Mouse (Mus musculus) liver, adult 2 months (tissue): ENCODE measurements around the gene Adarb1. TPM values are rescaled to one million over a fixed set of nuclear protein-coding genes. Genes with fewer than 3 reads are reported as not detected.

Experiments
- DNase-seq: peaks from one replicate; pipeline ENCODE4 v3.0.0-alpha.2; 2011; ENCODE audit warnings: low read depth, low spot score; ENCODE audit errors: extremely low read depth
- H3K27ac ChIP-seq: fragments of 200-500 bp; replicated peaks from 2 replicates; pipeline ENCODE4 v1.5.1; 2012; ENCODE audit warnings: low read depth, mild to moderate bottlenecking, control low read depth, inconsistent platforms, low read length; ENCODE audit not compliant: insufficient read depth
- H3K27me3 ChIP-seq: fragments of 200-500 bp; 2 replicates; pipeline ENCODE4 v1.6.1; 2012; ENCODE audit warnings: mild to moderate bottlenecking, moderate library complexity, low read length, inconsistent platforms; ENCODE audit not compliant: control insufficient read depth, insufficient read depth
- H3K36me3 ChIP-seq: fragments of 200-500 bp; 2 replicates; pipeline ENCODE4 v1.6.1; 2012; ENCODE audit warnings: low read length, inconsistent platforms; ENCODE audit not compliant: control insufficient read depth, insufficient read depth
- H3K4me1 ChIP-seq: fragments of 200-500 bp; 2 replicates; pipeline ENCODE4 v1.6.1; 2011; ENCODE audit warnings: low read length; ENCODE audit not compliant: control insufficient read depth, insufficient read depth
- H3K4me3 ChIP-seq: fragments of 200-500 bp; 2 replicates; pipeline ENCODE4 v1.5.1; 2011; ENCODE audit warnings: low read depth, mild to moderate bottlenecking, control low read depth, low read length, moderate library complexity; ENCODE audit not compliant: insufficient read depth
- H3K79me2 ChIP-seq: fragments of 200-500 bp; 2 replicates; pipeline ENCODE4 v1.6.1; 2012; ENCODE audit warnings: inconsistent platforms, mild to moderate bottlenecking, low read length, moderate library complexity; ENCODE audit not compliant: control insufficient read depth, insufficient read depth
- H3K9ac ChIP-seq: fragments of 200-500 bp; 2 replicates; pipeline ENCODE4 v1.6.1; 2012; ENCODE audit warnings: low read depth, mild to moderate bottlenecking, control low read depth, inconsistent platforms, low read length
- CTCF ChIP-seq: fragments of 200-500 bp; IDR thresholded peaks from 2 replicates; pipeline ENCODE4 v1.5.1; 2011; ENCODE audit warnings: low read depth, low read length, control low read depth
- POLR2A ChIP-seq: fragments of 200-500 bp; IDR thresholded peaks from 2 replicates; pipeline ENCODE4 v1.6.1; 2011; ENCODE audit warnings: low read length, control low read depth; ENCODE audit not compliant: insufficient read depth; ENCODE audit errors: extremely low read depth
- WGBS: fragments of 180-500 bp; shearing (Covaris S2); methylation state at CpG from one replicate; pipeline ENCODE4 v1.1.7; 2018; 5-methylcytosine and 5-hydroxymethylcytosine counted together
- polyA plus RNA-seq: library from polyadenylated mRNA; depleted of rRNA; stranded (reverse); fragments of >200 nt; gene quantifications from 2 replicates; pipeline ENCODE4 v1.2.3, GENCODE M21; 2012; rRNA removed
- total RNA-seq: library from RNA; depleted of rRNA; stranded (reverse); fragments of >200 nt; gene quantifications from 2 replicates; pipeline ENCODE4 v1.2.3, GENCODE M21; 2014; rRNA removed

Gene Adarb1
- 10.4 and 12.2 TPM in 2 replicates for total RNA-seq
- 4.6 TPM in 2 replicates for polyA plus RNA-seq

DNA sequence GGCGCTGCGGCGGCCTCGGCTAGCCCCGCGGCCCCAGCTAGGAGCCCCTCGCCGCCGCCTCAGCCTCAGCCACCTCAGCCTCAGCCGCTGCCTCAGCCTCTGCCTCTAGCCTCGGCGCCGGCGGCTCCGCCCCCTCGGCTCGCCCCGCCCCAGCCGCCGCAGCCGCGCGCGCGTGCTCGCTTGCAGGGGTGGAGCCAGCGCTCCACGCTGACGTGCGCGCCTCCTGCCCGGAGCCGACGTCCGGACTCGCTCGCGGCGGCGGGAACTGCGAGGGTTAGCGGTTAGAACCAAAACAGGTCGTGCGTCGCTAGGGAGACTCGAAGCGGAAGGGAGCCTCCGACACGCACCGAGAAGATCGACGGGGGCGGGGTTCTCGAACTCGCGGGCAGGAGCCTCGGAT lies at the start of gene Adarb1:
Adarb1 (minus strand) TSS at position 133 of the 400 bp plus-strand sequence.
- H3K27me3 ChIP-seq = no peaks in the 10 kb centered on the region
- H3K79me2 ChIP-seq = peaks cover 22% of the 10 kb centered on the region
- H3K36me3 ChIP-seq = no peaks in the 10 kb centered on the region
- H3K27ac ChIP-seq = peak within 1 kb of the TSS; percentile 70
- H3K4me1 ChIP-seq = peaks cover 10% of the 10 kb centered on the region
- H3K4me3 ChIP-seq = peak within 1 kb of the TSS; percentile 96
- TF ChIP-seq CTCF (no peak), POLR2A (peak; percentile 45; the same call in 1 of the 2 replicates)
- WGBS = under 1% methylated on average over 56 of the region's 57 CpGs
- peak; percentile 69 for DNase-seq
- peak within 1 kb of the TSS; percentile 98 for H3K9ac ChIP-seq

DNA sequence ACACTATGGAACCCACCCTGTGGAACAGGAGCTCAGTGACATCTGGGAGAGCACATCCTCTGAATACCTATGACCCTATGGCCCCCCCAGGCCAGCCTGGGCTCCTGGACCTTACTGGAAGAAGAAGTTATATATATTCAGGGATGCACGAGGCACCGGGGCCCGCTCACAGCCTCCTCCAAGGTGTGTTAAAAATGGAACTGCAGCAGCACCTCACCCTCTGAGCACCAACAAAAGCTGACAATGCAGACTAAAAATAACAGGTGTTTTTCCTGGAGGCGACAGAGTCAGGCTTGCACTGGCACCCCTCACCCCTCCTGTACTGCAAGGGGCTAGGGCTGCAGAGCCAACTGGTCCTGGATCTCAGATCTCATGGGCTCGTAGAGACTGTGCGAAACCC lies 49.3 kb upstream of the Adarb1 start:
- H3K79me2 ChIP-seq = no peaks in the 10 kb centered on the region
- H3K9ac ChIP-seq = no peak overlapping the region
- no peaks in the 10 kb centered on the region for H3K4me1 ChIP-seq
- 93% methylated on average over 6 of the region's 6 CpGs for WGBS
- TF ChIP-seq CTCF (no peak), POLR2A (no peak)
- H3K27ac ChIP-seq = no peak overlapping the region
- no peak for DNase-seq
- no peak overlapping the region for H3K4me3 ChIP-seq
- H3K36me3 ChIP-seq = no peaks in the 10 kb centered on the region
- no peaks in the 10 kb centered on the region for H3K27me3 ChIP-seq

DNA sequence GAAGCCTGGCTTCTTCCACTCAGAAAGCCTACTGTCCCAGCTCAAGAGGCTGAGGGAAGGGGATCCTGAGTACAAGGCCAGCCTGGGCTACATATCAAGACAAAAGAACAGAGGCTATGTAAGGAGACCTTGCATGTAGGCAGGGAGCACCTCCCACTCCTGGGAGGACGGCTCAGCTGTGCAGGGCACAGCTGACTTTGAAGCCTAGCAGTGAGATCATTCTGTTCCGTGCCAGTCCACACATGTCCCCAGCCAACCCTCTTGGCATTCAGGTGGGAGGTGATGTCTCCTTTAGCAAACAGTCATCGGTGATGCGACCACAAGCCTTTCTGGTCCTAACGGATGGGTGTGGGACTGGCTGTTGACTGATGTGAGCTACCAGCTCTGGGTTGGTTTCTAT lies 47.8 kb upstream of the Adarb1 start:
- H3K36me3 ChIP-seq = no peaks in the 10 kb centered on the region
- no peaks in the 10 kb centered on the region for H3K27me3 ChIP-seq
- no peak overlapping the region for H3K27ac ChIP-seq
- H3K4me3 ChIP-seq = no peak overlapping the region
- H3K79me2 ChIP-seq = no peaks in the 10 kb centered on the region
- WGBS = 76% methylated on average over 5 of the region's 5 CpGs
- no peak for DNase-seq
- no peak overlapping the region for H3K9ac ChIP-seq
- no peaks in the 10 kb centered on the region for H3K4me1 ChIP-seq
- no peak for TF ChIP-seq POLR2A

DNA sequence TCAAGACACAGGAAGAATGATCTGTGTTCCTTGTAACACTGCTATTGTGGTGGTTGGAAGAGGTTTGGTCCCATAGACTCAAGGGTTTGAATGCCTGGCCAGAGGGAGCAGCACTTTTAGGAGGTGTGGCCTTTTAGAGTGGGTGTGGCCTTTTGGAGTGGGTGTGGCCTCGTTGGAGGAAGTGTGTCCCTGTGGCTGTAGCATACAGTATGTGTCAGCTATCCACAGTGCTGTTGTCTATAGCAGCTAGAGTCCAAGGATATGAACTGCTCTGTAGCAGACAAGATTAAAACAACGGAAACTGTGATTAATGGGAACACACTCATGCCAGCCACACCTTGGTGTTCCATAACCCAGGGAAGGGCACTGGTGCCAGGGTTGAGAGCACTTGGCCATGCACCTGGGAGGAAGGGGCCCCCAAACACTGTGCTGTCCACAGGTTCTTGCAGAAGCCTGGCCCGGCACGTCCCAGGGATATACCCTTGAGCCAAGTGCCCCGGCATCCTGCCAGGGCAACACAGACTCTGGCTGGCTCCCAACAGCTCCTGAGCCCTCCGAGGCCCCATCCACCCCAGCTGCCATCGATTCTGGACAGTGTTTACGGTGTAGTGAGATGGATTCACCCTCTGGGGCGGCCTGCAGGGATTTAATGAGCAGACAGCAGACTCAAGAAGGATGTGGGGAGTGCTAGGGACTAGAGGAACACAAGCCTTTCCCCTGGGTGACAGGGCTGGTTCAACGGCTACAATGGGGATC lies 46.3 kb upstream of the Adarb1 start:
- Histone ChIP-seq H3K27me3 (no peaks in the 10 kb centered on the region), H3K36me3 (no peaks in the 10 kb centered on the region), H3K4me1 (no peaks in the 10 kb centered on the region), H3K9ac (no peak overlapping the region), H3K27ac (no peak overlapping the region), H3K79me2 (no peaks in the 10 kb centered on the region), H3K4me3 (no peak overlapping the region)
- DNase-seq = no peak
- 57% methylated on average over 10 of the region's 10 CpGs for WGBS
- TF ChIP-seq POLR2A (no peak), CTCF (no peak)

DNA sequence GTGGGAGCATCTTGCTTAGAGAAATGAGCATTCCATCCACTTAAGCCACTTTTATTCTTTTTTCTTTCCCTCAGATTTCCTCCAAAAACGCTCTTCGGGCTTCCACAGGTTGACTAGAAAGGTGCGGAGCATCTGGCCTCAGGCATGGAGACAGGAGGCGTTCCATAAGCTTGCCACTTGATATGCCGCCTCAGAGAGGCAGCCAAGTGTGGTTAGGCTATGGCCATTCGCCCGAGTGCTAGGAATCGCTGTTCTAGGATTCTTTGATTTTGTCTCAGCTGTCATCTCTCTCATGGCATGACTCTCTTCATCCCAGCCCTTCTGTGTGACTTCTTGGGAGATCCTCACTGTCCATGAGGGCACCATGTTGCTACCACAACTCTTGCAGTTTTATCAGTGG lies 43.1 kb upstream of the Adarb1 start:
- Histone ChIP-seq H3K27ac (no peak overlapping the region), H3K36me3 (no peaks in the 10 kb centered on the region), H3K27me3 (no peaks in the 10 kb centered on the region), H3K79me2 (no peaks in the 10 kb centered on the region), H3K4me3 (no peak overlapping the region), H3K9ac (no peak overlapping the region), H3K4me1 (no peaks in the 10 kb centered on the region)
- no peak for TF ChIP-seq CTCF
- no peak for TF ChIP-seq POLR2A
- WGBS = 90% methylated on average over 8 of the region's 8 CpGs
- no peak for DNase-seq

DNA sequence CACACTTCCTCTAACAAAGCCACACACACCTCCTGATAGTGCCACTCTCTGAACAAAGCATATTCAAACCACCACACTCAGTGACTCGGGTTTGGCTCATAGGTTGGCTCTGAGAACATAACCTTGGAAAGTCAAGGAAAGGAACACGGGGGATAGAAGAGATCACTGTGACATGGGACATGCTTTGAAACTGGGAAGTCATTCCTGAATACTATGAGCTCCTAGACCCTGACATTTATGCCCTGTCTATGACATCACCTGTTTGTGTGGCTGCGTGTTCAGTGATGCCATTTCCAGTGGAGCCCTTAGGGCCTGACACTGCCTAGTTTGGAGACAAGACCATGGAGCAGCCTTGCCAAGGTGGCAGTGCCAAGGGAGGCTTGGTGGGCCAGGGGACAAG lies 39.6 kb upstream of the Adarb1 start:
- TF ChIP-seq CTCF (no peak), POLR2A (no peak)
- no peaks in the 10 kb centered on the region for H3K27me3 ChIP-seq
- H3K4me1 ChIP-seq = no peaks in the 10 kb centered on the region
- no peak overlapping the region for H3K9ac ChIP-seq
- no peak overlapping the region for H3K27ac ChIP-seq
- no peaks in the 10 kb centered on the region for H3K36me3 ChIP-seq
- WGBS = 87% methylated on average over 3 of the region's 3 CpGs
- H3K79me2 ChIP-seq = no peaks in the 10 kb centered on the region
- no peak overlapping the region for H3K4me3 ChIP-seq
- no peak for DNase-seq
